Mouse (Mus musculus): ENCODE measurements around the gene Tmem53. TPM values are rescaled to one million over a fixed set of nuclear protein-coding genes. Genes with fewer than 3 reads are reported as not detected.
A peak's percentile ranks its signal among the peaks of the same experiment; 100 is the strongest.

Gene Tmem53
- polyA plus RNA-seq, 1 experiment from 2014 or later = 11.6 TPM

DNA sequence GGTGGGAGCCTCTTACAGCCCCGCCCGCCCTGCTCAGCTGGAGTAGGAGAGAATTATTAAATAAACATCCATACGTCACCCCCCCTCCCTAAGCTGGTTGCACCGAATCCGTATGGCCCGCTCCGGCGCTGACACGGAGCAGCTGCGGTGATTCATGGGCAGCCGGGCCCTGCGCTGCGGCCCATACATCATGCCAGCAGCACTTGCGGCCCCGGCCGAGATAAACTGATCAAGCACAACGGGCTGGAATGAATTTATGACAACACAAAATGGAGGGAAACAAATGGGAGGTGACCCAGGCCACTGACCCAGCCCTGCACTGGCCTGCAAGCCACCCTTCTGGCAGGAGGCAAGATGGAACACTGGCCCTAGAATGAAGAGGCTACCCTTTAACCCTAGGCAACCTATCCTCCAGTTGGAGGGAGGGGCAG, 24.5 kb downstream of the Tmem53 start:
- WGBS = 69% methylated on average over 17 of the region's 17 CpGs
- peaks cover 8% of the 10 kb centered on the region for H3K9me3 ChIP-seq (ENCODE audit: control insufficient read depth, low read length)
- H3K4me2 ChIP-seq (replicated peaks) = no peak overlapping the region
- no peak overlapping the region for H3K9ac ChIP-seq
- H3K4me1 ChIP-seq (replicated peaks; ENCODE audit: control insufficient read depth, insufficient read depth, low read length) = peaks cover 17% of the 10 kb centered on the region; the same call in 1 of the 2 replicates
- H3K4me3 ChIP-seq (replicated peaks; ENCODE audit: low read length) = no peak overlapping the region
- DNase-seq (ENCODE audit: low spot score) = no peak
- ATAC-seq (ENCODE audit: low FRiP score) = 0 out of 2 replicates have a peak, but pooled peaks have one; percentile 29
- peaks cover 65% of the 10 kb centered on the region for H3K36me3 ChIP-seq (replicated peaks; ENCODE audit: control insufficient read depth, insufficient read depth)
- peak overlapping the region; percentile 36; the same call in 1 of the 2 replicates for H3K27ac ChIP-seq
- H3K27me3 ChIP-seq (ENCODE audit: control insufficient read depth, insufficient read depth, low read length) = no peaks in the 10 kb centered on the region

DNA sequence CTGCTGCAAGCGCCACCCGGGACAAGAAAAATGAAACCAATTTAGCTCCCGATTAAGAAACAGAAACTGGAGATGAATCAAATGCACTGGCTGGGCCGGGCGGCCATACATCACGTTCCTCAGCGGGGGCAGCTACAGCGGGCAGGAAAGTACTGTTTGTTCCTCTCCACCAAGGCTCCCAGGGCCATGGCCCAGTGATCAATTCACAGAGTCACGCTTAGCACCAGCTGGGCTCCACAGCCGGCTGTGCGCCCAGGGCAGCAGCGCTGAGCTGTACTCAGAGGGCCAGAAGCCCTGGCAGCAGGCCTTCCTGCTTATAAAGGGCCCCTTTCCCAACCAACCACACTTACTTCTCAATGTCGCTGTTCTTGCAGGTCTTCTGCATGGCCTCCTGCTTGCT, 25.3 kb downstream of the Tmem53 start:
- Histone ChIP-seq H3K4me1 (replicated peaks; ENCODE audit: control insufficient read depth, insufficient read depth, low read length) (peaks cover 17% of the 10 kb centered on the region; the same call in 1 of the 2 replicates), H3K9me3 (ENCODE audit: control insufficient read depth, low read length) (peaks cover 8% of the 10 kb centered on the region), H3K27ac (peak overlapping the region; percentile 36; the same call in 1 of the 2 replicates), H3K4me3 (replicated peaks; ENCODE audit: low read length) (no peak overlapping the region), H3K4me2 (replicated peaks) (no peak overlapping the region), H3K27me3 (ENCODE audit: control insufficient read depth, insufficient read depth, low read length) (no peaks in the 10 kb centered on the region), H3K36me3 (replicated peaks; ENCODE audit: control insufficient read depth, insufficient read depth) (peaks cover 58% of the 10 kb centered on the region), H3K9ac (no peak overlapping the region)
- DNase-seq (ENCODE audit: low spot score) (no peak), ATAC-seq (ENCODE audit: low FRiP score) (no peak)
- 68% methylated on average over 13 of the region's 13 CpGs for WGBS

DNA sequence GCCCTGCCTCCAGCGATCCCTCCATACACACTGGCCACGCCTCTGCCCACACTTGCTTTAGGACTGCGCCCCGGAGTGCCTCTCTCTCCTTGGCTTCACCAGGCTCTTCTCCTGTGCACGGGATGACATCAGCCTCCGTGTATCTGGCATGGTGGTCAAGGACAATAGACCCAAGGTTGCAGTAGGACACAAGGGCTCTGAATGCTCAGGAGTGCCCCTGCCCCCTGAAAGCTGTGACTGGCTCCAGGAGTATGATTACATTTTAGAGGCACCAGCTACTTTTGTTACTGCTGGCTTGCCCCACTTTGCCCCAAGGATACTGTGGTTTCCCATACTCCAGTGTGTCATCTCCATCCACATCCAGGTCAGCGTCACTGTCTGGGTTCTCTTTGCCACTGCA, 25.9 kb downstream of the Tmem53 start:
- peaks cover 8% of the 10 kb centered on the region for H3K9me3 ChIP-seq (ENCODE audit: control insufficient read depth, low read length)
- H3K4me1 ChIP-seq (replicated peaks; ENCODE audit: control insufficient read depth, insufficient read depth, low read length) = peaks cover 11% of the 10 kb centered on the region; the same call in 1 of the 2 replicates
- no peaks in the 10 kb centered on the region for H3K27me3 ChIP-seq (ENCODE audit: control insufficient read depth, insufficient read depth, low read length)
- no peak for DNase-seq (ENCODE audit: low spot score)
- 93% methylated on average over 7 of the region's 7 CpGs for WGBS
- no peak overlapping the region for H3K4me2 ChIP-seq (replicated peaks)
- H3K9ac ChIP-seq = no peak overlapping the region
- no peak for ATAC-seq (ENCODE audit: low FRiP score)
- no peak overlapping the region for H3K27ac ChIP-seq
- peaks cover 51% of the 10 kb centered on the region for H3K36me3 ChIP-seq (replicated peaks; ENCODE audit: control insufficient read depth, insufficient read depth)
- H3K4me3 ChIP-seq (replicated peaks; ENCODE audit: low read length) = no peak overlapping the region

DNA sequence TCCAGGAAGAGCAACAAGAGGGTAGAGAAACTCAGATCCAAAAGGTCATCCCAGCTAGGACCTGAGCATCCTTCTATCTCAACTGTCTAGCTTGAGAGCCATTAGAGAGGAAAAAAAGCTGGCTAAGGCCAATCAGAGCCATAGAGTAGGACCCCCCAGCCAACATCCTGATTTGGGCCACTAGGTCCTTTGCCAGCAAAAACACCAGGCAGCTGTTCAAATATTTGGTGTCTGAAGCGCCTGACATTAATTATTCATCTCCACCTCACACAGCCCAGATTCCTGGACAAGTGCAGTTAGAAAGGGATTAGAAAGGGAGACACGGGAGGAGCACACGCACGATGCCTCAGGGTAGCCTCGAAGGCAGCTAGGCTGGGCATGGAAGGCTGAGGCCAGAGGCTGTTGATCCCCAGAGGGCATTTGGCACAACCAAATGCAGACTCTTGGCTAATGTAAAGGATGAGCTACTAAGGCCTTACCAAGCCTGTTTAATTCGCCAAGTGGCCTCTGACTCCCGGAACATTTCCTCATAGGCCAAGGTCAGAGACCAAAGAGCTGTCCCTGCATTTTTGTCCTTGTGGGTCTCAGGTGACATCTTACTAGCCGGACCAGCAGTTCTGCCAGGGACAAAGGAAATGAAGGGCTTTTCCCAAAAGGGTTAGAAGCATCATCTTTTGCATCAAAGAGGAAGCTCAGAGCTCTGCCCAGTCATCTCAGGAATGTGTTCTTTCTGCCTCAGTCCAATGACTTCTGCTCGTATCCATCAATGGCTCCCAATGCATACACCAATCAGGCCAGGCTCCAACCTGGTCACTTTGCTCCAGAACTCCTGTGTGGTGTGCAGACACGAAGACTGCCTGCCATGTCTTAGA, 26.9 kb downstream of the Tmem53 start:
- H3K27me3 ChIP-seq (ENCODE audit: control insufficient read depth, insufficient read depth, low read length) = no peaks in the 10 kb centered on the region
- no peak for ATAC-seq (ENCODE audit: low FRiP score)
- no peak overlapping the region for H3K9ac ChIP-seq
- 68% methylated on average over 10 of the region's 10 CpGs for WGBS
- no peak overlapping the region for H3K4me2 ChIP-seq (replicated peaks)
- no peak overlapping the region for H3K4me3 ChIP-seq (replicated peaks; ENCODE audit: low read length)
- H3K4me1 ChIP-seq (replicated peaks; ENCODE audit: control insufficient read depth, insufficient read depth, low read length) = peaks cover 18% of the 10 kb centered on the region
- no peak for DNase-seq (ENCODE audit: low spot score)
- H3K9me3 ChIP-seq (ENCODE audit: control insufficient read depth, low read length) = peaks cover 8% of the 10 kb centered on the region
- H3K27ac ChIP-seq = 0 out of 2 replicates have a peak overlapping the region, but pooled peaks have one; percentile 15
- peaks cover 50% of the 10 kb centered on the region for H3K36me3 ChIP-seq (replicated peaks; ENCODE audit: control insufficient read depth, insufficient read depth)

DNA sequence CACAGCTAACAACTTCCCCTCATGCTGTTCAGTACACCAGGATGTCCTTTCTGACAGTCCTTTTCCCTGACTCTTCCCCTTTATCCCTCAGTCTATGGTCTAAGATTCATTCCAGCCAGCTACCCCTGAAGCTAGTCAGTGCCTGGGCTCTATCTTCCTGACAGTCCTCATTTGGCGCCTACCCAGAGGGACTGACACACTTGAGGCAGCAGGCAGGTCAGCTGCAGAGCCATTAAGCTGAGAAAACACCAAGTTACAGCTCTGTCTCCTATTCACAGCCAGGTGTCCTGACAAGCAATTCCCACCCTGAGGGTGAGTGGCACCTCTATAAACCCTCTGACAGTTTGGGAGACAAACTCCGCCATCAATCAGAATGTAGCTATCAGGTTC, 27.5 kb downstream of the Tmem53 start:
- 83% methylated on average over 2 of the region's 2 CpGs for WGBS
- no peak overlapping the region for H3K4me3 ChIP-seq (replicated peaks; ENCODE audit: low read length)
- no peak overlapping the region for H3K27ac ChIP-seq
- no peak overlapping the region for H3K9ac ChIP-seq
- ATAC-seq (ENCODE audit: low FRiP score) (no peak), DNase-seq (ENCODE audit: low spot score) (no peak)
- no peak overlapping the region for H3K4me2 ChIP-seq (replicated peaks)
- H3K27me3 ChIP-seq (ENCODE audit: control insufficient read depth, insufficient read depth, low read length) = no peaks in the 10 kb centered on the region
- H3K36me3 ChIP-seq (replicated peaks; ENCODE audit: control insufficient read depth, insufficient read depth) = peaks cover 50% of the 10 kb centered on the region
- H3K9me3 ChIP-seq (ENCODE audit: control insufficient read depth, low read length) = peaks cover 6% of the 10 kb centered on the region
- H3K4me1 ChIP-seq (replicated peaks; ENCODE audit: control insufficient read depth, insufficient read depth, low read length) = peaks cover 24% of the 10 kb centered on the region

DNA sequence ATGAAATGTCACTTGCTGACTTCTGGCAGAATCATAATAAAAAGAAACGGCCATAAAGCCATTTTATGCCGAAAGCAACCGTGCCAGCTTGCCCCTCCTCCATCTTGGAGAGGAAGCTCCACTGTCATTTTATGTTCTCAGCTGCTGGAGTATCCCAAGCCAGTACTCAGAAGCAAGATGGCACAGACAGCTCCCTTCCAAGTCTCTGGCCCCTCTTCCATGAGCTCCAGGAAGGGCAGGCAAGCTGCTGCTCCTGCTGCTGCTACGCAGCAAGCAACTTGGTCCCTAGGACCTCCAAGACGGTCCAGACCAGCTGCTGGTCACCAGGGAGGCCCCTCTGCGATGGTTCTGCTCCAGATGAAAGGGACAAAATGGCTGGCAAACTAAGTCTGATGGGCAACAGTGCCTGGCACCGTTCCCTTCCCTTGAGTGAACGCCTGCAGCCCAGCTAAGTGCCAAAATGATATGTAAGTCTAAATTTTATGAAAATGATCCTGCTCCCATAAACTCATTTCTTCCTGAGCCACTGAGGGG, 28.7 kb downstream of the Tmem53 start:
- Histone ChIP-seq H3K9ac (peak overlapping the region; percentile 13; the same call in 1 of the 2 replicates), H3K4me1 (replicated peaks; ENCODE audit: control insufficient read depth, insufficient read depth, low read length) (peaks cover 36% of the 10 kb centered on the region), H3K4me2 (replicated peaks) (no peak overlapping the region), H3K4me3 (replicated peaks; ENCODE audit: low read length) (no peak overlapping the region), H3K36me3 (replicated peaks; ENCODE audit: control insufficient read depth, insufficient read depth) (peaks cover 50% of the 10 kb centered on the region), H3K27ac (no peak overlapping the region), H3K27me3 (ENCODE audit: control insufficient read depth, insufficient read depth, low read length) (no peaks in the 10 kb centered on the region), H3K9me3 (ENCODE audit: control insufficient read depth, low read length) (no peaks in the 10 kb centered on the region)
- DNase-seq (ENCODE audit: low spot score) (no peak), ATAC-seq (ENCODE audit: low FRiP score) (no peak)
- 79% methylated on average over 8 of the region's 8 CpGs for WGBS

DNA sequence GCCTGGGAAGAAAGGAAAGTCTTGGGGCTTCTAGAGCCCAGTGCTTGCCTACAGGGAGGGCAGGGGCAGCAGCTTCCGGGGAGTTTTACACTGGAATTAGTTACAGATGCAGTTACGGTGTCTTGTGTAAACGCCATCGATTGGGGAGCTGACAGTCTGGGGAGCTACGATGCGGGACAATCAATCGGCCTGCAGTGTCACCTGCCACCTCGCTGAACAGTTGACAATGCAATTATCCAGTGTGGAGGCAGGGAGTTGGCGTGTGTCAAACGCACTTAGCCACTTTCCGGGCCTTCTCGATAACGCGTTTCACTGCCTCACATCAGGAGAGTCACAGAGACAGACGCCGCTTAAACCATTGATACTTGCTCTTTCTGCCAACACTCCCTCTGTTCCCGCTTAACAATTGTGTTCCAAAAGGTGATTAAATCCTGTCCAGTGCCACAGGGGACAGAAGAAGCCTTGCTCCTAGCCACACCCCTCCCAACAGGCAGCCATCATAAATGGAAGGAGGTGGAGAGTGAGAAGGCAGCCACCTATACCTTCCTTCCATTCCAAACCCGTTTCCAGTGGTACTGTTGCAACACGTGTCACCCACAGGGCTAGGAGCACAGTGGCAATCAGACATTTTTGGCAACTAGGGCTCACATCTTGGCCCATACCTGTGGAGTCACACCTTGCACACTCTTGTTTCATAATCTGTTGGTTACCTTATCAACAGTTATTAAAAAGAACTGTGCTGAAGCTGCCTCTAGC, 29.5 kb downstream of the Tmem53 start:
- Histone ChIP-seq H3K27ac (peak overlapping the region; percentile 34; the same call in 1 of the 2 replicates), H3K4me2 (replicated peaks) (no peak overlapping the region), H3K4me3 (replicated peaks; ENCODE audit: low read length) (no peak overlapping the region), H3K36me3 (replicated peaks; ENCODE audit: control insufficient read depth, insufficient read depth) (peaks cover 50% of the 10 kb centered on the region), H3K9ac (no peak overlapping the region), H3K27me3 (ENCODE audit: control insufficient read depth, insufficient read depth, low read length) (no peaks in the 10 kb centered on the region), H3K9me3 (ENCODE audit: control insufficient read depth, low read length) (no peaks in the 10 kb centered on the region), H3K4me1 (replicated peaks; ENCODE audit: control insufficient read depth, insufficient read depth, low read length) (peaks cover 42% of the 10 kb centered on the region)
- ATAC-seq (ENCODE audit: low FRiP score) (no peak), DNase-seq (ENCODE audit: low spot score) (no peak)
- WGBS = 53% methylated on average over 19 of the region's 19 CpGs

DNA sequence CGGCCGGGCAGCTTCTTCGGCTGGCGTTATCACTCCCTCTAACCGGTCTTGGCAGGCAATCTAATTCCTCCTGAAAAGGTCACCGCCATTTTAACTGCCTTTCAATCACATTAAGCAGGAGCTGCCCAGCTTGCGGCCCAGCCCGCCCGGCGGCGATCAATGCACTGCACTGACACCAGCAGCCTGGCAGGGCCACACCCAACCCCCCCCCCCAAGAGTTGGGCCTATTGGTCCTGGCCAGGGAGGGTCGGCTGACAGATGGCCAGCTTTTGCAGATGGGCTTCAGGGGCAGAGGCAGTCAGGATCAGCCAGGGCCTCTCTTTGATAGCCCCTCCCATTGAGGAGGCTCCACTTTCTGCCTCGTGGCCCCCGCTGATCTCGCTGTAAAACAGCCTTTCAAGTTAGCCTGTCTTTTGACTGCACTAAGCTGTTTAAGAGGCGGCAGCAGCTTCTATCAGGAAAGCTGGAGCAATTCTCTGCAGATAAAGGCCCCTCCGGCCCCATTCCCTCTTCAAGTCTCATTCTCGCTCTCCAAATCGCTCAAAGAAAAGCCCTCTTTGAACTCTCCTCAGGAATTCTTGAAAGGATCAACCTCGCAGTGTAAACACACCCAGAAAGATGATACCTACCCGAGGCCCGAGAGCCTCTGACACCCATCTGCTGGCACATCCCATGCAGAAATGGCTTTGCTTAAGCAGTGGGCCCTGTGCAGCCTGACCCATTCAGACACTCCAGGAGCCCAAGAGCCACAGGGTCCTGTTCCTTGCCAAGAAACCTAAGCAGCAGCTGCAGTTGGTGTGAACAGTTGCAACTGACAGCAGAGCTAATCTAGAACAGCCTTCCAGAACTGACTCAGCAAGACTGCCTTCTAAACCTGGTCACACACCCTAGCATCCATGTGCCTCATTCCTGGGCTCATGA, 31.8 kb downstream of the Tmem53 start:
- Histone ChIP-seq H3K27ac (peak overlapping the region; percentile 68), H3K27me3 (ENCODE audit: control insufficient read depth, insufficient read depth, low read length) (no peaks in the 10 kb centered on the region), H3K4me2 (replicated peaks) (no peak overlapping the region), H3K9me3 (ENCODE audit: control insufficient read depth, low read length) (no peaks in the 10 kb centered on the region), H3K9ac (peak overlapping the region; percentile 21; the same call in 1 of the 2 replicates), H3K36me3 (replicated peaks; ENCODE audit: control insufficient read depth, insufficient read depth) (peaks cover 43% of the 10 kb centered on the region), H3K4me1 (replicated peaks; ENCODE audit: control insufficient read depth, insufficient read depth, low read length) (peaks cover 56% of the 10 kb centered on the region), H3K4me3 (replicated peaks; ENCODE audit: low read length) (no peak overlapping the region)
- DNase-seq (ENCODE audit: low spot score) (no peak), ATAC-seq (ENCODE audit: low FRiP score) (peak; percentile 41)
- 17% methylated on average over 22 of the region's 22 CpGs for WGBS

Measured in hindbrain, embryonic 14.5 days (tissue).